Mouse (Mus musculus) midbrain, embryonic 11.5 days (tissue): ENCODE results near the gene Cavin3. TPM values are rescaled to one million over a fixed set of nuclear protein-coding genes. Genes with fewer than 3 reads are reported as not detected.
A peak's percentile ranks its signal among the peaks of the same experiment; 100 is the strongest.

Source experiments
- ATAC-seq: fragments of 200-750 bp; cut with Nextera tagmentation; 2 replicates; pipeline ENCODE4 v1.8.0; 2017; ENCODE audit warnings: moderate TSS enrichment, moderate library complexity; ENCODE audit not compliant: low FRiP score
- DNase-seq: peaks from one replicate; pipeline ENCODE4 v3.0.0; 2015; ENCODE audit warnings: low spot score; ENCODE audit errors: missing footprints
- H3K27ac ChIP-seq: fragments of 300-500 bp; sonication (generic); 2 replicates; pipeline ENCODE4 v1.5.1; 2014; ENCODE audit warnings: low read depth, low read length
- H3K27me3 ChIP-seq: fragments of 300-500 bp; sonication (generic); 2 replicates; pipeline ENCODE4 v1.6.1; 2014; ENCODE audit warnings: mild to moderate bottlenecking, low read length, moderate library complexity, mixed read lengths; ENCODE audit not compliant: control insufficient read depth, insufficient read depth
- H3K36me3 ChIP-seq: fragments of 300-500 bp; sonication (generic); 2 replicates; pipeline ENCODE4 v1.6.1; 2014; ENCODE audit warnings: mild to moderate bottlenecking, low read length, moderate library complexity, mixed read lengths; ENCODE audit not compliant: control insufficient read depth, insufficient read depth
- H3K4me1 ChIP-seq: fragments of 300-500 bp; sonication (generic); 2 replicates; pipeline ENCODE4 v1.6.1; 2014; ENCODE audit warnings: low read length; ENCODE audit not compliant: control insufficient read depth, insufficient read depth
- H3K4me2 ChIP-seq: fragments of 300-500 bp; sonication (generic); 2 replicates; pipeline ENCODE4 v1.6.1; 2014; ENCODE audit warnings: mild to moderate bottlenecking, moderate library complexity
- H3K4me3 ChIP-seq: fragments of 300-500 bp; sonication (generic); 2 replicates; pipeline ENCODE4 v1.5.1; 2014; ENCODE audit warnings: low read depth, low read length
- H3K9ac ChIP-seq: fragments of 300-500 bp; sonication (generic); 2 replicates; pipeline ENCODE4 v1.6.1; 2014; ENCODE audit warnings: low read length
- H3K9me3 ChIP-seq: fragments of 300-500 bp; sonication (generic); 2 replicates; pipeline ENCODE4 v1.6.1; 2016; ENCODE audit warnings: low read length; ENCODE audit not compliant: control insufficient read depth
- WGBS: fragments of 180-500 bp; shearing (Covaris S2); extraction: QIAGEN DNeasy Blood & Tissue Kit; methylation state at CpG from one replicate; pipeline ENCODE4 v1.1.7; 2014; 5-methylcytosine and 5-hydroxymethylcytosine counted together
- polyA plus RNA-seq: library from polyadenylated mRNA; unstranded; fragments of >200 nt; fragmentation: Nextera tagmentation; extraction: Ambion mirVana; gene quantifications from 2 replicates; pipeline ENCODE4 v1.2.1, GENCODE M21; 2014

Gene Cavin3
- polyA plus RNA-seq, 1 experiment from 2014 or later, result 24.9 TPM

GRCm38 (mm10) chr7:105515178-105515577, 33.1 kb upstream of the Cavin3 start:
- Histone ChIP-seq H3K4me3 (no peak overlapping the region), H3K27ac (no peak overlapping the region), H3K36me3 (no peaks in the 10 kb centered on the region), H3K9ac (no peak overlapping the region), H3K4me2 (no peak overlapping the region), H3K27me3 (peaks cover 40% of the 10 kb centered on the region), H3K9me3 (no peaks in the 10 kb centered on the region), H3K4me1 (peaks cover 6% of the 10 kb centered on the region)
- ATAC-seq, result peak; percentile 33; the same call in 1 of the 2 replicates
- WGBS, result 17% methylated on average over 5 of the region's 5 CpGs
- peak; percentile 95 for DNase-seq

- DNase-seq, result no peak
- H3K4me2 ChIP-seq, result no peak overlapping the region
- H3K36me3 ChIP-seq, result no peaks in the 10 kb centered on the region
- peak; percentile 8; the same call in 1 of the 2 replicates for ATAC-seq
- no peak overlapping the region for H3K4me3 ChIP-seq
- H3K9ac ChIP-seq, result no peak overlapping the region
- H3K27ac ChIP-seq, result no peak overlapping the region
- H3K4me1 ChIP-seq, result peaks cover 6% of the 10 kb centered on the region
- H3K27me3 ChIP-seq, result peaks cover 40% of the 10 kb centered on the region
- no peaks in the 10 kb centered on the region for H3K9me3 ChIP-seq
- WGBS, result 73% methylated on average over 5 of the region's 5 CpGs
These were observed 32.5 kb upstream of the Cavin3 start for GRCm38 (mm10) chr7:105514561-105514960.

- H3K9me3 ChIP-seq, result no peaks in the 10 kb centered on the region
- H3K27me3 ChIP-seq, result peaks cover 35% of the 10 kb centered on the region
- no peaks in the 10 kb centered on the region for H3K36me3 ChIP-seq
- H3K4me2 ChIP-seq, result no peak overlapping the region
- no peak overlapping the region for H3K9ac ChIP-seq
- peaks cover 6% of the 10 kb centered on the region for H3K4me1 ChIP-seq
- ATAC-seq (no peak), DNase-seq (no peak)
- WGBS, result 73% methylated on average over 5 of the region's 5 CpGs
- H3K27ac ChIP-seq, result no peak overlapping the region
- no peak overlapping the region for H3K4me3 ChIP-seq
These were observed 31.8 kb upstream of the Cavin3 start for GRCm38 (mm10) chr7:105513845-105514291.

- WGBS, result 85% methylated on average over 5 of the region's 5 CpGs
- DNase-seq (peak; percentile 44), ATAC-seq (no peak)
- no peaks in the 10 kb centered on the region for H3K36me3 ChIP-seq
- peaks cover 29% of the 10 kb centered on the region for H3K27me3 ChIP-seq
- no peak overlapping the region for H3K4me3 ChIP-seq
- no peak overlapping the region for H3K4me2 ChIP-seq
- H3K4me1 ChIP-seq, result no peaks in the 10 kb centered on the region
- no peak overlapping the region for H3K9ac ChIP-seq
- no peak overlapping the region for H3K27ac ChIP-seq
- no peaks in the 10 kb centered on the region for H3K9me3 ChIP-seq
These were observed 28.0 kb upstream of the Cavin3 start for GRCm38 (mm10) chr7:105510143-105510542.

GRCm38 (mm10) chr7:105507257-105507656, 25.2 kb upstream of the Cavin3 start:
- ATAC-seq, result no peak
- Histone ChIP-seq H3K36me3 (no peaks in the 10 kb centered on the region), H3K9me3 (no peaks in the 10 kb centered on the region), H3K27ac (no peak overlapping the region), H3K27me3 (peaks cover 13% of the 10 kb centered on the region), H3K4me1 (no peaks in the 10 kb centered on the region), H3K4me2 (no peak overlapping the region), H3K4me3 (no peak overlapping the region), H3K9ac (no peak overlapping the region)
- DNase-seq, result no peak
- 81% methylated on average over 4 of the region's 4 CpGs for WGBS

GRCm38 (mm10) chr7:105501984-105502383, 19.9 kb upstream of the Cavin3 start:
- Histone ChIP-seq H3K4me2 (no peak overlapping the region), H3K9ac (no peak overlapping the region), H3K4me3 (no peak overlapping the region), H3K4me1 (no peaks in the 10 kb centered on the region), H3K27me3 (no peaks in the 10 kb centered on the region), H3K27ac (no peak overlapping the region), H3K36me3 (no peaks in the 10 kb centered on the region), H3K9me3 (no peaks in the 10 kb centered on the region)
- ATAC-seq, result no peak
- WGBS, result 88% methylated on average over 4 of the region's 4 CpGs
- DNase-seq, result no peak

- H3K27ac ChIP-seq, result no peak overlapping the region
- ATAC-seq, result no peak
- no peak for DNase-seq
- 75% methylated on average over 1 of the region's 1 CpGs for WGBS
- H3K9me3 ChIP-seq, result no peaks in the 10 kb centered on the region
- H3K4me1 ChIP-seq, result no peaks in the 10 kb centered on the region
- no peaks in the 10 kb centered on the region for H3K36me3 ChIP-seq
- H3K9ac ChIP-seq, result no peak overlapping the region
- no peak overlapping the region for H3K4me3 ChIP-seq
- no peak overlapping the region for H3K4me2 ChIP-seq
- no peaks in the 10 kb centered on the region for H3K27me3 ChIP-seq
These were observed 17.6 kb upstream of the Cavin3 start for GRCm38 (mm10) chr7:105499676-105500075.

GRCm38 (mm10) chr7:105498854-105499492, 16.9 kb upstream of the Cavin3 start:
- WGBS, result 58% methylated on average over 10 of the region's 10 CpGs
- no peak overlapping the region for H3K27ac ChIP-seq

GRCm38 (mm10) chr7:105497881-105498280, 15.8 kb upstream of the Cavin3 start:
- H3K9ac ChIP-seq, result no peak overlapping the region
- H3K9me3 ChIP-seq, result no peaks in the 10 kb centered on the region
- H3K27me3 ChIP-seq, result no peaks in the 10 kb centered on the region
- no peaks in the 10 kb centered on the region for H3K4me1 ChIP-seq
- H3K27ac ChIP-seq, result no peak overlapping the region
- DNase-seq (no peak), ATAC-seq (no peak)
- 87% methylated on average over 3 of the region's 3 CpGs for WGBS
- no peak overlapping the region for H3K4me2 ChIP-seq
- no peaks in the 10 kb centered on the region for H3K36me3 ChIP-seq
- no peak overlapping the region for H3K4me3 ChIP-seq

More at GRCm38 (mm10) chr7:105498854-105499492, 16.9 kb upstream of the Cavin3 start:
- H3K36me3 ChIP-seq, result no peaks in the 10 kb centered on the region
- no peaks in the 10 kb centered on the region for H3K4me1 ChIP-seq
- no peak for ATAC-seq
- H3K4me2 ChIP-seq, result no peak overlapping the region
- H3K9ac ChIP-seq, result no peak overlapping the region
- no peak overlapping the region for H3K4me3 ChIP-seq
- no peaks in the 10 kb centered on the region for H3K27me3 ChIP-seq
- H3K9me3 ChIP-seq, result no peaks in the 10 kb centered on the region
- no peak for DNase-seq
